ENCODE assay signal across 8 mouse cellular contexts in genomic region chr7:122020273-122020666, GRCm38 (mm10). TPM values are rescaled to one million over a fixed set of nuclear protein-coding genes. Genes with fewer than 3 reads are reported as not detected.
A peak's percentile ranks its signal among the peaks of the same experiment; 100 is the strongest.
DNase-seq lines count a peak whose midpoint lies in the region; ATAC-seq and TF ChIP-seq lines count a peak whose summit lies in the region.

No protein-coding gene starts in this region.

- no peak overlapping the region for H3K27ac ChIP-seq in testis, adult 2 months (ENCODE audit: control insufficient read depth, insufficient read depth, low read depth, low read length)
- H3K27ac ChIP-seq in kidney, postnatal 0 days, result peak overlapping the region; percentile 91; the same call in 1 of the 2 replicates
- peak overlapping the region; percentile 89 for H3K27ac ChIP-seq in midbrain, embryonic 12.5 days (replicated peaks)

- peak overlapping the region; percentile 75 for H3K9ac ChIP-seq in kidney, postnatal 0 days (ENCODE audit: low read depth, low read length)
- peak overlapping the region; percentile 82 for H3K9ac ChIP-seq in midbrain, embryonic 12.5 days (replicated peaks)

- TF ChIP-seq CTCF in testis, adult 2 months (IDR thresholded peaks at IDR 0.05; ENCODE audit: control insufficient read depth, insufficient read depth, insufficient replicate concordance, low read depth, low read length), result no peak
- no peak for TF ChIP-seq CTCF in kidney, postnatal 0 days (IDR thresholded peaks at IDR 0.05; ENCODE audit: low read depth)

- no peak for TF ChIP-seq POLR2A in testis, adult 2 months (IDR thresholded peaks at IDR 0.05; ENCODE audit: control insufficient read depth, low read depth, low read length)

- peaks cover 5% of the 10 kb centered on the region; the same call in 1 of the 2 replicates for H3K4me1 ChIP-seq in testis, adult 2 months (ENCODE audit: control insufficient read depth, insufficient read depth, low read length)
- H3K4me1 ChIP-seq in kidney, postnatal 0 days (replicated peaks; ENCODE audit: insufficient read depth, low read length), result peaks cover 24% of the 10 kb centered on the region
- H3K4me1 ChIP-seq in midbrain, embryonic 12.5 days, result peaks cover 40% of the 10 kb centered on the region

- H3K4me2 ChIP-seq in kidney, postnatal 0 days (ENCODE audit: low read length), result peak overlapping the region; percentile 67
- peak overlapping the region; percentile 78 for H3K4me2 ChIP-seq in midbrain, embryonic 12.5 days (replicated peaks)

- no peak for ATAC-seq in kidney, postnatal 0 days (replicated peaks; ENCODE audit: low FRiP score, low read depth)
- peak; percentile 32 for ATAC-seq in midbrain, embryonic 12.5 days (ENCODE audit: low FRiP score, low read depth)

- no peaks in the 10 kb centered on the region for H3K36me3 ChIP-seq in testis, adult 2 months (ENCODE audit: control insufficient read depth, insufficient read depth, low read length)
- no peaks in the 10 kb centered on the region for H3K36me3 ChIP-seq in kidney, postnatal 0 days (ENCODE audit: insufficient read depth, low read length)
- H3K36me3 ChIP-seq in midbrain, embryonic 12.5 days, result no peaks in the 10 kb centered on the region

- no peaks in the 10 kb centered on the region for H3K27me3 ChIP-seq in testis, adult 2 months (ENCODE audit: control insufficient read depth, insufficient read depth, low read length)
- H3K27me3 ChIP-seq in kidney, postnatal 0 days (ENCODE audit: insufficient read depth, low read length), result no peaks in the 10 kb centered on the region
- H3K27me3 ChIP-seq in midbrain, embryonic 12.5 days, result no peaks in the 10 kb centered on the region

- 2% methylated on average over 6 of the region's 6 CpGs for WGBS in kidney, postnatal 0 days
- WGBS in midbrain, embryonic 12.5 days, result 1% methylated on average over 6 of the region's 6 CpGs

- no peaks in the 10 kb centered on the region for H3K9me3 ChIP-seq in kidney, postnatal 0 days (replicated peaks; ENCODE audit: low read length)
- no peaks in the 10 kb centered on the region for H3K9me3 ChIP-seq in midbrain, embryonic 12.5 days

- peak overlapping the region; percentile 89 for H3K4me3 ChIP-seq in testis, adult 2 months (ENCODE audit: control insufficient read depth, low read depth, low read length)
- peak overlapping the region; percentile 79 for H3K4me3 ChIP-seq in kidney, postnatal 0 days (replicated peaks; ENCODE audit: low read depth, low read length)
- H3K4me3 ChIP-seq in midbrain, embryonic 12.5 days, result peak overlapping the region; percentile 79

- DNase-seq in cerebellum, postnatal 10 days, result peak; percentile 29 to 50
- DNase-seq in cerebellum, adult 8-10 months, result no peak
- no peak for DNase-seq in testis, postnatal 10 days (ENCODE audit: low spot score)
- DNase-seq in kidney, postnatal 0 days (ENCODE audit: low spot score), result no peak
- DNase-seq in T-cell, adult 2 months (ENCODE audit: low spot score), result no peak
- no peak for DNase-seq in ovary, adult 18-20 months (ENCODE audit: low spot score)

RNA-seq across cellular contexts. Expression of gene Gga2, which starts 0.8 kb away (rescaled TPM):
- polyA plus RNA-seq in testis, adult 2 months (2012; rRNA removed), result 4.8 and 7.9 TPM in 2 replicates
- 55.5 and 61.1 TPM in 2 replicates for polyA plus RNA-seq in kidney, postnatal 0 days (2015; fragmentation: Nextera tagmentation; extraction: Ambion mirVana)
- polyA plus RNA-seq in midbrain, embryonic 12.5 days (2016; fragmentation: Nextera tagmentation; extraction: Ambion mirVana), result 74.8 and 76.5 TPM in 2 replicates

RNA-seq across cellular contexts. Expression of gene Cog7, which starts 38.8 kb away (rescaled TPM):
- polyA plus RNA-seq in testis, adult 2 months (2012; rRNA removed), result 37.9 and 45.1 TPM in 2 replicates
- 11.6 and 14.8 TPM in 2 replicates for polyA plus RNA-seq in kidney, postnatal 0 days (2015; fragmentation: Nextera tagmentation; extraction: Ambion mirVana)
- polyA plus RNA-seq in midbrain, embryonic 12.5 days (2016; fragmentation: Nextera tagmentation; extraction: Ambion mirVana), result 20.7 and 21.9 TPM in 2 replicates

RNA-seq across cellular contexts. Expression of gene Ubfd1, which starts 46.7 kb away (rescaled TPM):
- polyA plus RNA-seq in testis, adult 2 months (2012; rRNA removed), result 11.4 and 12.6 TPM in 2 replicates
- polyA plus RNA-seq in kidney, postnatal 0 days (2015; fragmentation: Nextera tagmentation; extraction: Ambion mirVana), result 40.8 and 42.1 TPM in 2 replicates
- polyA plus RNA-seq in midbrain, embryonic 12.5 days (2016; fragmentation: Nextera tagmentation; extraction: Ambion mirVana), result 88.6 and 95.0 TPM in 2 replicates

RNA-seq across cellular contexts. Expression of gene Ears2, which starts 46.8 kb away (rescaled TPM):
- polyA plus RNA-seq in testis, adult 2 months (2012; rRNA removed), result 5.9 and 6.3 TPM in 2 replicates
- 14.6 and 14.8 TPM in 2 replicates for polyA plus RNA-seq in kidney, postnatal 0 days (2015; fragmentation: Nextera tagmentation; extraction: Ambion mirVana)
- polyA plus RNA-seq in midbrain, embryonic 12.5 days (2016; fragmentation: Nextera tagmentation; extraction: Ambion mirVana), result 15.2 and 15.7 TPM in 2 replicates

Comparison
In these comparisons a context has a peak if more than half of its experiments do, and no peak if none do; other contexts are left out.
1. DNase-seq: peak in cerebellum, postnatal 10 days (2 of 2); none in cerebellum, adult 8-10 months (single experiment), testis, postnatal 10 days (single experiment), kidney, postnatal 0 days (single experiment), T-cell, adult 2 months (single experiment) and ovary, adult 18-20 months (single experiment).
2. Peak in every context shown above with its lines, with median percentiles within 50 percentile points of each other: H3K4me3 ChIP-seq.